Mouse (Mus musculus) spleen, postnatal 14 days (tissue): Measurements from ENCODE around the gene Ezh2.

ENCODE experiments used
- DNase-seq, 2 experiments: peaks; one replicate each; pipeline ENCODE4 v3.0.0; 2021 to 2022; ENCODE audit warnings: low spot score in 2 of 2

Gene Ezh2

DNA sequence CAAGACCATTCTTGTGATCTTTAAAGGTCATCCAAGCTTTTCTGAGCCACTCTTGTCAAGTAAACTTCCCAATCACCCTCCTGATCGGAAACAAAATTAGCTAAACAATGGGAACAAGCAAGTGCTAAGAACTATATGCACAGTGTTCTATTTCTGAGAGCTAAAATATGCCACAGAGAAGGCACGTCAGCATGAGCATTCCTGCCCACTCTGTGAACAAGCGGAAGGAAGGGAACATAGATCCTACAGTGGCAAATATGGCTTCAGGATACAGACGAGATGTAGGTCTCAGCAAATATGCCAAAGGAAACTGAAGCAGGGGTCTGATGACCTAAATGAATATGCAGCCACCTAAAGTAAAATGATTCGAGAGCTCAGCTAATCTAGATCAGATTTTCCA is 59.8 kb downstream of the Ezh2 start:
- DNase-seq = no peak

GRCm38 (mm10) chr6:47532547-47532946 is 62.6 kb downstream of the Ezh2 start:
- DNase-seq = no peak

GRCm38 (mm10) chr6:47527655-47528054 is 67.5 kb downstream of the Ezh2 start:
- no peak for DNase-seq

DNA sequence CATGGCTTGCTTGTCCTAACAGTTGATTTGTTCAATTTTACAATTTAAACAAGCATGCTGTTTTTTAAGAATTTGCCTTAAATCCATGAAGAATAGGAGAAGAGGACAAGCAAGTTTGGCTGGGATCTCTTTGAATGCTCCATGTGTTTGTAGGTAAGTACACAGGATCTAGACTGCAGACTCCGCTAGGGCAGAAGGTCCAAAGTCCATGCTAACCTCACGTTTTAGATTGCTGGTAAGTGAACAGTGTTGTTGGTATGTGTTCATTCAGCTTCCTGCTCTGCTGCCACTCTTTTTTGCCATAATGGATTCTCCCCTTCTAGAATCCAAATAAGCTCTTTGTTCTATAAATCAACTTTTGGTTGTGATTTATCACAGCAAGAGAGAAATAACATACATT is 68.0 kb downstream of the Ezh2 start:
- DNase-seq = no peak

DNA sequence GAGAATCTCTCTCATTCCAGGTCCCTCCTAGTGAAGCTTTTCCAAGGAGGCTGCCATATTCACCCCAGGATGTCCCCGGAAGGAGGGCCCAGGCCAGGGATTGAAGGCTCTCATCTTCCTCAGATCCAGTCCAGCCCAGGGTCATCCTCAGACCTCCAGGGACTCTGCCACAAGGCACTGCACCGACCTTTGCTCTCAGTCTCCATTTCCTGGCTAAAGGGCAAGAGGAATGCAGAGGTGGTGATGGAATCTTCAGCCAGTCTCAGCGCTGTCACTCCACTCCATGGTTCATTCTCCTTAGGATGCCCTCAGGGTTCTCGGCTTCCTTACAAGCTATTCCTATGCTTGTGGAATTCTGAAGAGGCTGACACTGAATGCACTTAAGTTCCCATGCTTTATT is 68.7 kb downstream of the Ezh2 start:
- no peak for DNase-seq

GRCm38 (mm10) chr6:47525041-47525440 is 70.1 kb downstream of the Ezh2 start:
- no peak for DNase-seq

- no peak for DNase-seq
These were observed 72.7 kb downstream of the Ezh2 start for GRCm38 (mm10) chr6:47522431-47522830.

- no peak for DNase-seq
These were observed 75.1 kb downstream of the Ezh2 start for GRCm38 (mm10) chr6:47520030-47520429.

- no peak for DNase-seq
These were observed 100.6 kb downstream of the Ezh2 start for GRCm38 (mm10) chr6:47494562-47494961.

GRCm38 (mm10) chr6:47482027-47482426 is 113.1 kb downstream of the Ezh2 start:
- DNase-seq = no peak
